Mouse (Mus musculus): ENCODE measurements around the gene Adat2. TPM values are rescaled to one million over a fixed set of nuclear protein-coding genes. Genes with fewer than 3 reads are reported as not detected.

The Adat2 gene
- total RNA-seq (2021), result 1 to 10 TPM; 2.8 to 2.9 TPM

- intact Hi-C loops (cut with DNase I), result no loop called here
Measured at GRCm38 (mm10) chr10:13552646-13553497, at the start of gene Adat2, which contains the start of gene Pex3. Gene Adat2 (plus strand): TSS chr10:13552894. Gene Pex3 (minus strand): TSS chr10:13553142.

DNA sequence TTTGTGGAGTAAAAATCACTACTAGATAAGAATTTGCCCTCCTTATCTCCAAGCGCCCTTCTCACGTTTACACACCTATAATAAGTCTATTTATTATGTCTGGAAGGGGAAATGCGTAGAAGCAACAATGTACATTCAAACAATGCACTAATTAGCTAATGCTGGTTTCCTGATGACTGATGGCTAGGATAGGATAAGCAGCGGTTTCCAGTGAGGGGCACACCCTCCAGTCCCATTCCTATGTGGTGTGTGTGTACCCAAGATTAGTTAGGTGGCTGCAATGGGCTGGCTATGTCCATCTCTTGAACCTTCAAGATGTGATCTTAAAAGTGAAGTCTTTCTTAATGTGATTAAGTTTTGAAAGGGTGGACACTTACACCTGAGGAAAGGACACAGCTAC, 30.8 kb upstream of the Adat2 start:
- no peak for DNase-seq (ENCODE audit: low spot score)
- intact Hi-C loops (cut with DNase I), result no loop called here

More at GRCm38 (mm10) chr10:13552646-13553497, at the start of gene Adat2, which contains the start of gene Pex3:
- peak; percentile 74 for DNase-seq (ENCODE audit: low spot score)

- intact Hi-C loops (cut with DNase I), result no loop called here
- DNase-seq (ENCODE audit: low spot score), result no peak
Measured at GRCm38 (mm10) chr10:13528155-13528554, 24.5 kb upstream of the Adat2 start.

- intact Hi-C loops (cut with DNase I), result loop anchor here (10.0 kb wide), 2 partner anchors 450 to 520 kb away; no protein-coding TSS in a partner anchor
Measured at GRCm38 (mm10) chr10:13534751-13535150, 17.9 kb upstream of the Adat2 start.

GRCm38 (mm10) chr10:13536706-13537105, 16.0 kb upstream of the Adat2 start:
- no peak for DNase-seq (ENCODE audit: low spot score)
- intact Hi-C loops (cut with DNase I), result loop anchor here (10.0 kb wide), 2 partner anchors 452 to 522 kb away; no protein-coding TSS in a partner anchor

More at GRCm38 (mm10) chr10:13534751-13535150, 17.9 kb upstream of the Adat2 start:
- DNase-seq (ENCODE audit: low spot score), result no peak

GRCm38 (mm10) chr10:13539769-13540333, 12.8 kb upstream of the Adat2 start:
- intact Hi-C loops (cut with DNase I), result loop anchor here (10.0 kb wide), 2 partner anchors 455 to 525 kb away; no protein-coding TSS in a partner anchor
- DNase-seq (ENCODE audit: low spot score), result no peak

DNA sequence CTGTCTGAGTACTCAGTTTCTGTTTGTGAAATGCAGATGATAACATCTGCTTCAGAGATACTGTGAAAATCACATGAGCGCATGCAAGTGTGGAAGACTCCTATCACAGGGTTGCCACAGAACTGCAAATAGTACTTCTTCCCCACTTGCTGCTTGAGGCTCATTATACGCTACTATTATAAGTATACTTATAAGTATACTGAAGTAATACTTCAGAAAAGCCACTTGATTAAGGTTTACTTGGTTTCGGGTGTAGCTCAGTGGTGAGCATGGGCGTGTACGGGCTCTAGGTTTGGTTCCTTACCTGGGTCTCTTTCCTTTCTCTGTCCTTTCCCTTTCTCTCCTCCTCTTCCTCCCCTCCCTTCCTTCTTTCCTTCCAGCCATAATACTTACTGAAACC, 11.0 kb upstream of the Adat2 start:
- no peak for DNase-seq (ENCODE audit: low spot score)
- intact Hi-C loops (cut with DNase I), result no loop called here

GRCm38 (mm10) chr10:13553498-13553985, 848 bp downstream of the Adat2 start:
- intact Hi-C loops (cut with DNase I), result no loop called here
- no peak for DNase-seq (ENCODE audit: low spot score)

DNA sequence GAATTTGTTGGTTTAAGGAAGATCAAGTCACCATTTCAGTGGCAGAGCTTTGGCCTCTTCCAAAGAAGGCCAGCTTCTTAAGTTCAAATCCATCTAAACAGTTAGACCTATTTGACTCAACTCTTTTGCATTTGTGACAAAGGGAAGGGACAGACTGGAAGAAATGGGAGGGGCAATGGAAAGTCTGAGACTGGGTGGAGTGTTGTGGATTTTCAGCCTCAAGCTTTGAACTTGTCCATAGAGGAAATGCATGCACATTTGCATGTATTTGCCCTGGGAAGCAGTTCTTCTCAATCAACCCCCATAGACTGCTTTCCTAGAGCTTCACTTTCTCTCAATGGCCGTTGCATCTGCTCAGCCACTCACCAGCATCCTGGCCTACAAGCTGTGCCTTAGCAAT, 1.6 kb downstream of the Adat2 start:
- intact Hi-C loops (cut with DNase I), result no loop called here
- DNase-seq (ENCODE audit: low spot score), result no peak

DNA sequence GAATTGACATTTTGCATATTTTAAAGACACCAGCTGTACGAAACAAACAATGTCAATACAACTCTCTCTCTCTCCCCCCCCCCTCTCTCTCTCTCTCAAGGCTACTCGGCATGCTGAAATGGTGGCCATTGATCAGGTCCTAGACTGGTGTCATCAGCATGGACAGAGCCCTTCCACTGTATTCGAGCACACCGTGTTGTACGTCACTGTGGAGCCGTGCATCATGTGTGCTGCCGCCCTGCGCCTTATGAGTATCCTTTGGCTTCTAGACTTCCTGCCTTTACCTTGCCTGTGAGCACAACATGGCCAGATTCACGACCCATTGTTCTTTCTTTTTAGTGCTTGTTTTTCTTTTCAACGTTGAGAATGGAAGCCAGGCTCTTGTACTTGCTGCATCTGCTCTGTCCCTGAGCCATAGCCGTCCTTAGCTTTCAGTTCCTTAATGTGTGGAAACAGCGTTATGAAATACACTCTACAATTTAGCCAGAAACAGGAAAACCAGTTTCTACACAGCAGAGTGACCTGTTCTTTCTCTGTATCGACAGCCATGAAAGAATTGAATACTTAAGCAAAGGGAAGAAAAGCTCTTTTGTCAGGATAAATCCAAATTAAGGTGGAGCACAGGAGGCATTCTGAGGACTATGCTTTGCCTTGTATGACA, 7.5 kb downstream of the Adat2 start:
- intact Hi-C loops (cut with DNase I), result loop anchor here (5.0 to 10.0 kb wide), 3 partner anchors 305 to 832 kb away; partner anchors contain the start of gene Aig1
- no peak for DNase-seq (ENCODE audit: low spot score)

DNA sequence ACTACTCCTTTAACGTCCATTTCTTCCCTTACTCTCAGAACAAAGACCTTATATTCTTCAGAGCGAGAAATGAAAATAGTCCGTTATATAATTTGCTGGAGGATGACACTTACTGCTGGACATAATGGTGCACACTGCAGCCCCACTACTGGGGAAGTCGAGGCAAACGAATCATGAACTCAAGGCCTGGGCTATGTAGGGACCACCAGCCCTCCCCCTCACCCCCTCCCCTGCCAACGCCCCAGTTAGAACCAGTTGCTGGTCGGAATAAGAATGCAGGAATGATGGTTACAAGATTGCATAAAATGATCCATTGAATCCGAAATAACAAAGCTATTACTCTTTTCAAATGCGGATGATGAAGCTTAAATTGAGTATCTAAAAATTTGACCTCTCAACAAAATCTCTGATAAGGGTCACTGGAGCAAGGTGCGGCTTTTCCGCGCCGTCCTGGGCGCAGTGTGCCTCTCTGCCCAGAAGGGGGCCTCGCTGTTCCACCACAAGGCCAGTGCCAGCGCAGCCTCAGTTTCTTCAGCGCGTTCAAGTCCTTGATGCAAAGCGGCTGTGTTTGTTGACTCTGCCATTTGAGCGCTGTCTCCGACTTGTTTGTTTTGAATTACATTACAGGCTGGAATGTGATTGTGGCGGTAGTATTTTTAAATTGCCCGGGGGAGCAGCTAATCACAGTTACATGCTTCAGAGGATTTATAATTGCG, 11.8 kb downstream of the Adat2 start:
- DNase-seq (ENCODE audit: low spot score), result peak; percentile 9
- intact Hi-C loops (cut with DNase I), result loop anchor here (2.0 to 10.0 kb wide), 6 partner anchors 300 to 828 kb away; partner anchors contain the start of gene Aig1

- intact Hi-C loops (cut with DNase I), result loop anchor here (2.0 to 10.0 kb wide), 4 partner anchors 300 to 756 kb away; partner anchors contain the start of gene Aig1
- no peak for DNase-seq (ENCODE audit: low spot score)
Measured at GRCm38 (mm10) chr10:13565080-13565448, 12.4 kb downstream of the Adat2 start.

DNA sequence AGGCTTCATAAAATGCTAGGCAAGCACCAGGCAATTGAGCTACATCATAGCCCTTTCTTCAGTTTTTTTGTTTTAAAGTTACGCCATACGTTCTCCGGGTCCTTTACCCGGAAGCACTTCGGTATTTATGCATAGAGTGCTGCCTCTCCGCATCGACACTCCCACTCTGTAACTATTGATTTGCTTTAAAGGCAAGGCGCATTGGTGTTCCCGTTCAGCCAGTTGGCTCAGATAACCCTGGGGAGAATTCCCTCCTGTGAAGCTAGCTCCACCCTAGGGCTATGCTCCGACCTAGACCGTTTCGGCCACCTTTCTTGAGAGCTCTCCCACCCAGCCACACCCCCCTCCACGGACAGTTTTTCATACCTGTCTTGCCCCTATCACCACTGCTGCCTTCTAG, 13.7 kb downstream of the Adat2 start:
- intact Hi-C loops (cut with DNase I), result loop anchor here (10.0 kb wide), 1 partner anchor 298 kb away; the partner anchor contains the start of gene Aig1
- DNase-seq (ENCODE audit: low spot score), result no peak

- intact Hi-C loops (cut with DNase I), result loop anchor here (10.0 kb wide), 1 partner anchor 295 kb away; the partner anchor contains the start of gene Aig1
- no peak for DNase-seq (ENCODE audit: low spot score)
Measured at GRCm38 (mm10) chr10:13569818-13570217, 17.1 kb downstream of the Adat2 start.

GRCm38 (mm10) chr10:13570697-13571538, 18.2 kb downstream of the Adat2 start:
- intact Hi-C loops (cut with DNase I), result no loop called here
- DNase-seq (ENCODE audit: low spot score), result no peak

- DNase-seq (ENCODE audit: low spot score), result no peak
- intact Hi-C loops (cut with DNase I), result no loop called here
Measured at GRCm38 (mm10) chr10:13572003-13572402, 19.3 kb downstream of the Adat2 start.

DNA sequence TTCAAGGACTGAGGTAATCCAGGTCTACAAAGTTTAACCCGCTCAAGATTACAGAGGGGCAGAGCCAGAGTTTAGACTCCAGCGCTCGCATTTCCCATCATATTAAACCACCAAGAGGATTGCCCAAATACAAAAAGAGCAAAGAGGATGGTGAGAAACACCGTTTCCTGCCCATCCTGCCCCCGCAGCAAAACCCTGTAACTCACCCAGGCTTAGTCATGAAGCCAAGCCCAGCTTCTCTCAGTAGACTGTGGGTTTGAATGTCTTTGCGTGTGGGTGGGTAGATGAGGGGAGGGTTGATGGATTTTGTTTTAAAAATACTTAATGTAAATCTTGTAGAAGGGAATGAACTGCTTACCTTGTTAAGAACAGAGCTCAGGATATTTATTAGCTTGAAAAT, 19.7 kb downstream of the Adat2 start:
- intact Hi-C loops (cut with DNase I), result no loop called here

DNA sequence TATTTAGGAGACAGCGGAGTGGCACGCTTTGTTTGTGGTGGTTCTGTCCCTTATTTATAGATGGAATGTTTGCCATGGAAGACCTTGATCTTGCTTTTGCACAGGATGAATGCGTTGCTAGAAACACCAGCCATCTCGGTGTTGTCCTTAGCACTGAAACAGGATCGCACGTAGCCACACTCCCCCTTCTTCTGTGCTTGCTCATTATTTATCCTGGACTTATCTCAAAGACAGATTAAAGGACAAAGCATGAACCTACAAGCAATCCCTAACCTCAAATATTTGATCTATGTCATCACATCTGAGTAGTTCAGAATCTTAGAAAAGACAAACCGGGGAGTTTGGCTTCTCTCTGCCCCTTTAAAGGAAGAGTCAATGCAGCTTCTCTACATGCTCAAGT, 24.4 kb downstream of the Adat2 start:
- no peak for DNase-seq (ENCODE audit: low spot score)
- intact Hi-C loops (cut with DNase I), result no loop called here

More for the DNA sequence above, 19.7 kb downstream of the Adat2 start:
- no peak for DNase-seq (ENCODE audit: low spot score)
